In genomic region chr14:76800181-76800580, GRCm38 (mm10) we compare ENCODE assay signal across 19 mouse cellular contexts.
DNase-seq lines count a peak whose midpoint lies in the region; ATAC-seq lines count a peak whose summit lies in the region.
"Had no signal": no experiment of that assay in that cellular context is flagged by ENCODE, and none has a peak within 500 bp of the region (broad histone marks: within the 10 kb centered on the region; RNA-seq: fewer than 3 reads in every experiment).

No protein-coding gene starts in this region.

- no peak for ATAC-seq in embryonic facial prominence, embryonic 12.5 days (ENCODE audit: insufficient number of reproducible peaks, insufficient read depth, low FRiP score, low TSS enrichment)
- ATAC-seq in intestine, embryonic 14.5 days (replicated peaks; ENCODE audit: low FRiP score, low TSS enrichment, low read depth): no peak
- ATAC-seq in intestine, embryonic 16.5 days: no peak
- no peak for ATAC-seq in neural tube, embryonic 15.5 days (ENCODE audit: low FRiP score)
- ATAC-seq: midbrain, embryonic 15.5 days had no signal

- no peak overlapping the region for H3K4me2 ChIP-seq in embryonic facial prominence, embryonic 12.5 days (replicated peaks)
- H3K4me2 ChIP-seq in intestine, embryonic 14.5 days (ENCODE audit: low read length): no peak overlapping the region
- no peak overlapping the region for H3K4me2 ChIP-seq in intestine, embryonic 16.5 days (ENCODE audit: low read depth, low read length)
- no peak overlapping the region for H3K4me2 ChIP-seq in neural tube, embryonic 15.5 days
- H3K4me2 ChIP-seq: heart, embryonic 12.5 days; midbrain, embryonic 15.5 days had no signal

- no peaks in the 10 kb centered on the region for H3K9me3 ChIP-seq in embryonic facial prominence, embryonic 12.5 days
- H3K9me3 ChIP-seq in embryonic facial prominence, embryonic 10.5 days: no peaks in the 10 kb centered on the region
- H3K9me3 ChIP-seq in intestine, embryonic 14.5 days (ENCODE audit: control insufficient read depth, low read length): no peaks in the 10 kb centered on the region
- no peaks in the 10 kb centered on the region for H3K9me3 ChIP-seq in intestine, embryonic 16.5 days (ENCODE audit: control insufficient read depth, low read length)
- no peaks in the 10 kb centered on the region for H3K9me3 ChIP-seq in neural tube, embryonic 15.5 days (replicated peaks)
- H3K9me3 ChIP-seq: forebrain, embryonic 10.5 days; heart, embryonic 12.5 days; midbrain, embryonic 15.5 days had no signal

- H3K4me1 ChIP-seq in embryonic facial prominence, embryonic 12.5 days: peaks cover 17% of the 10 kb centered on the region
- H3K4me1 ChIP-seq in embryonic facial prominence, embryonic 10.5 days: peaks cover 30% of the 10 kb centered on the region
- peaks cover 41% of the 10 kb centered on the region for H3K4me1 ChIP-seq in intestine, embryonic 14.5 days (replicated peaks; ENCODE audit: control insufficient read depth, insufficient read depth, low read length)
- H3K4me1 ChIP-seq in intestine, embryonic 16.5 days (ENCODE audit: control insufficient read depth, insufficient read depth, low read length): peaks cover 18% of the 10 kb centered on the region
- peaks cover 17% of the 10 kb centered on the region for H3K4me1 ChIP-seq in neural tube, embryonic 15.5 days

- H3K27me3 ChIP-seq in embryonic facial prominence, embryonic 12.5 days: no peaks in the 10 kb centered on the region
- H3K27me3 ChIP-seq in embryonic facial prominence, embryonic 10.5 days (replicated peaks; ENCODE audit: low read depth, poor library complexity, severe bottlenecking): peaks cover 13% of the 10 kb centered on the region; the same call in 1 of the 2 replicates
- no peaks in the 10 kb centered on the region for H3K27me3 ChIP-seq in intestine, embryonic 14.5 days (replicated peaks; ENCODE audit: control insufficient read depth, insufficient read depth, low read length)
- no peaks in the 10 kb centered on the region for H3K27me3 ChIP-seq in intestine, embryonic 16.5 days (replicated peaks; ENCODE audit: control insufficient read depth, insufficient read depth, low read length)
- no peaks in the 10 kb centered on the region for H3K27me3 ChIP-seq in neural tube, embryonic 15.5 days (replicated peaks)
- H3K27me3 ChIP-seq: heart, embryonic 12.5 days; midbrain, embryonic 15.5 days had no signal

- H3K36me3 ChIP-seq in embryonic facial prominence, embryonic 12.5 days: no peaks in the 10 kb centered on the region
- no peaks in the 10 kb centered on the region for H3K36me3 ChIP-seq in embryonic facial prominence, embryonic 10.5 days (replicated peaks)
- no peaks in the 10 kb centered on the region for H3K36me3 ChIP-seq in intestine, embryonic 14.5 days (ENCODE audit: control insufficient read depth, insufficient read depth, low read length)
- no peaks in the 10 kb centered on the region for H3K36me3 ChIP-seq in intestine, embryonic 16.5 days (ENCODE audit: control insufficient read depth, insufficient read depth, low read length)
- H3K36me3 ChIP-seq in neural tube, embryonic 15.5 days: no peaks in the 10 kb centered on the region
- H3K36me3 ChIP-seq: forebrain, embryonic 10.5 days; heart, embryonic 12.5 days; midbrain, embryonic 15.5 days had no signal

- DNase-seq in embryonic facial prominence, embryonic 10.5 days (ENCODE audit: low spot score): no peak
- no peak for DNase-seq in intestine, embryonic 14.5 days (ENCODE audit: low spot score)
- DNase-seq in neural tube, embryonic 10.5 days (ENCODE audit: extremely low spot score, low spot score): no peak
- DNase-seq in ovary, adult 18-20 months (ENCODE audit: low spot score): no peak
- DNase-seq in embryo, embryonic 9.5 days (ENCODE audit: extremely low spot score): no peak
- DNase-seq: cerebellum, adult 18-20 months; heart, postnatal 10 days; kidney, adult 2 months; lung, adult 18-20 months; lung, postnatal 10 days; thymus, adult 2 months had no signal

- no peak overlapping the region for H3K9ac ChIP-seq in embryonic facial prominence, embryonic 12.5 days
- H3K9ac ChIP-seq in intestine, embryonic 14.5 days (ENCODE audit: low read length): no peak overlapping the region
- no peak overlapping the region for H3K9ac ChIP-seq in intestine, embryonic 16.5 days (ENCODE audit: low read depth, low read length)
- no peak overlapping the region for H3K9ac ChIP-seq in neural tube, embryonic 15.5 days (replicated peaks)
- H3K9ac ChIP-seq: heart, embryonic 12.5 days; midbrain, embryonic 15.5 days had no signal

- WGBS in embryonic facial prominence, embryonic 12.5 days: 66% methylated on average over 4 of the region's 4 CpGs
- 75% methylated on average over 4 of the region's 4 CpGs for WGBS in embryonic facial prominence, embryonic 10.5 days
- 41% methylated on average over 4 of the region's 4 CpGs for WGBS in intestine, embryonic 14.5 days
- 64% methylated on average over 4 of the region's 4 CpGs for WGBS in intestine, embryonic 16.5 days
- 41% methylated on average over 4 of the region's 4 CpGs for WGBS in neural tube, embryonic 15.5 days

- peak overlapping the region; percentile 54; the same call in 1 of the 2 replicates for H3K27ac ChIP-seq in embryonic facial prominence, embryonic 12.5 days
- no peak overlapping the region for H3K27ac ChIP-seq in embryonic facial prominence, embryonic 10.5 days (replicated peaks)
- H3K27ac ChIP-seq in intestine, embryonic 14.5 days (ENCODE audit: low read depth): 0 out of 2 replicates have a peak overlapping the region, but pooled peaks have one; percentile 23
- H3K27ac ChIP-seq in intestine, embryonic 16.5 days (ENCODE audit: low read length): no peak overlapping the region
- 0 out of 2 replicates have a peak overlapping the region, but pooled peaks have one; percentile 13 for H3K27ac ChIP-seq in neural tube, embryonic 15.5 days (replicated peaks)
- H3K27ac ChIP-seq: forebrain, embryonic 10.5 days; kidney, postnatal 0 days; midbrain, embryonic 15.5 days had no signal

- H3K4me3 ChIP-seq in embryonic facial prominence, embryonic 12.5 days: no peak overlapping the region
- H3K4me3 ChIP-seq in embryonic facial prominence, embryonic 10.5 days: no peak overlapping the region
- no peak overlapping the region for H3K4me3 ChIP-seq in intestine, embryonic 14.5 days (ENCODE audit: low read depth, low read length)
- H3K4me3 ChIP-seq in intestine, embryonic 16.5 days (ENCODE audit: low read length): no peak overlapping the region
- H3K4me3 ChIP-seq in neural tube, embryonic 15.5 days (replicated peaks): no peak overlapping the region
- H3K4me3 ChIP-seq: forebrain, embryonic 10.5 days; heart, embryonic 12.5 days; midbrain, embryonic 15.5 days; myocyte had no signal

Comparison
In these comparisons a context has a peak if more than half of its experiments do, and no peak if none do; other contexts are left out.
1. H3K27ac ChIP-seq: peak in embryonic facial prominence, embryonic 12.5 days (single experiment), intestine, embryonic 14.5 days (single experiment) and neural tube, embryonic 15.5 days (single experiment); none in embryonic facial prominence, embryonic 10.5 days (single experiment) and intestine, embryonic 16.5 days (single experiment).